Mouse (Mus musculus): ENCODE measurements around the gene Tmc2. TPM values are rescaled to one million over a fixed set of nuclear protein-coding genes. Genes with fewer than 3 reads are reported as not detected.

The Tmc2 gene
- polyA plus RNA-seq, 1 experiment = not detected

DNA sequence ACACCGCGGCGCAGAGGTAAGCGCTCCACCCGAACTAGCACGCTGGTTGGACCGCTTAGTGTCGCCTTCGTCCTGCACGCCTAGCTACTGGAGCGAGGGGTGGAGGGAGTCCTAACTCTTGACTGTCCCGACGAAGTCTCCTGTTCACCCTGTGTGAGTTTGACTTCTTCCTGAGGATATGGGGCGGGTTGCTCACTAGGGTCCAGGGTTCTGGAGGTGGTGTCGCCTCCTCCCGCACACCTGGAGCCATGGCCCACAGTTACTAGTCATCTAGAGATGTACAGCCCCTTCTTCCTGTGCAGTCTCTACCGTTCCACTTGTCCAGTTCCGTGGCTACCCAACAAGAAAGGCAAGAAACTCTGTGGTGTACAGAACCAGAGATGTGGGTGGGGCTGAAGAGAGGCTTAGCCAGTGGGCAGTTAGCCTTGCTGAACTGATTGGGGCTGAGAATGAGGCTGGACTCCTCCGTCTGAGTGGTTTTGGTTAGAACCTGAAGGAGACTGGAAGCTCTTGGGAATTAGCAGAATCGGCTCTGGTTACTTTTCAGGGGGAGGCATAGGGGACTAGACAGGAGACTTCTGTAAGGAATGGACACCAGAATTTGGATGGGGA lies 101.2 kb downstream of the Tmc2 start:
- no peak overlapping the region for H3K27ac ChIP-seq (ENCODE audit: insufficient read depth, low read depth, low read length)
- TF ChIP-seq CTCF (IDR thresholded peaks at IDR 0.05; ENCODE audit: insufficient read depth, low read depth, low read length) = no peak
- TF ChIP-seq POLR2A (IDR thresholded peaks at IDR 0.05; ENCODE audit: insufficient read depth, low read depth, low read length) = no peak
- WGBS = 8% methylated on average over 20 of the region's 20 CpGs
- H3K4me1 ChIP-seq (ENCODE audit: control insufficient read depth, insufficient read depth, low read length) = peaks cover 15% of the 10 kb centered on the region
- peak overlapping the region; percentile 51 for H3K4me3 ChIP-seq (ENCODE audit: insufficient read depth, low read depth, low read length)

DNA sequence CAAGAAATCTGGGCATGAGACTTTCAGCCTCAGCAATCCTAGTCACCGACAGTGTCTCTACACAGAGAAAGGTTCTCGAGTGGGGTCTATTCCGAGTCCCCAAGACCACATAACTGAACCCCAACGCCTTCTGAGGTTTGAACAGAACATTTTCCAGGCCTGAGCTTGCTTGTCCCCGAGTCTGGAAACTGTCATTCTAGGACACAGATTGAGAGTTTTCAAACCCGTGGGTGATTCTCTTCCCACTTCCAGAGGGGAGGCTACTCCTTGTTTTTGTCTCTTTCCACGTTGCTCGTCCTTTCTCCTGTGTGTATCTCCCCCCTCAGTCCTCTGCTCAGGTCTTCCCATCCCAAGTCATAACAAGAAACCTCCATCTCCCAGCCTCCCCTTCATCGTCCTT lies 102.6 kb downstream of the Tmc2 start:
- 85% methylated on average over 9 of the region's 9 CpGs for WGBS
- Histone ChIP-seq H3K4me1 (ENCODE audit: control insufficient read depth, insufficient read depth, low read length) (peaks cover 15% of the 10 kb centered on the region), H3K27ac (ENCODE audit: insufficient read depth, low read depth, low read length) (no peak overlapping the region), H3K4me3 (ENCODE audit: insufficient read depth, low read depth, low read length) (no peak overlapping the region)
- TF ChIP-seq POLR2A (IDR thresholded peaks at IDR 0.05; ENCODE audit: insufficient read depth, low read depth, low read length) (no peak), CTCF (IDR thresholded peaks at IDR 0.05; ENCODE audit: insufficient read depth, low read depth, low read length) (no peak)

DNA sequence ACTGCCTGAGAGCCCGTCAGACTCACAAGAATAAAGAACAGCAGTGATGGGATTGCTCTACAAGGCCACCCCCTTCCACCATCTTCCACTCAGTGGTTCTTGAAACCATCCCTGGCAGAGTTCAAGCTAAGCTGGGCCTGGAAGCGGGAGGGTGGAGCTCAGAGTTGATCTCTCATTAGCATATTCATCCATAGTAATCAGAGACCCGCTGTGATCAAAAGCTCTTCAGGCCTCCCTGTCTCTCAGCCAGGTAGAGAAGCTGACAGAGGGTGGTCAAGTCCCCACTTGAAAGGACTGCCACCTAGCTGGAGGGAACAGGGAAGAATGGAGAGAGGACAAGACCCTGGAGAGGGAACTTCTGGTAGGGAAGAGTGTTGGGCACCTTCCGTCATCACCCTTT lies 108.0 kb downstream of the Tmc2 start:
- Histone ChIP-seq H3K27ac (ENCODE audit: insufficient read depth, low read depth, low read length) (no peak overlapping the region), H3K4me1 (ENCODE audit: control insufficient read depth, insufficient read depth, low read length) (no peaks in the 10 kb centered on the region), H3K4me3 (ENCODE audit: insufficient read depth, low read depth, low read length) (no peak overlapping the region)
- no peak for TF ChIP-seq CTCF (IDR thresholded peaks at IDR 0.05; ENCODE audit: insufficient read depth, low read depth, low read length)
- no peak for TF ChIP-seq POLR2A (IDR thresholded peaks at IDR 0.05; ENCODE audit: insufficient read depth, low read depth, low read length)
- 72% methylated on average over 4 of the region's 4 CpGs for WGBS

Other genes with a start within 250 kb of the Tmc2 start
- not detected in 2 replicates for gene Tgm3, start 182.8 kb upstream of the Tmc2 start, polyA plus RNA-seq (2012; ENCODE audit: insufficient read depth, insufficient read length, low replicate concordance, missing spikeins)
- gene Tgm6, start 82.8 kb upstream of the Tmc2 start, polyA plus RNA-seq (2012; ENCODE audit: insufficient read depth, insufficient read length, low replicate concordance, missing spikeins) = not detected in 2 replicates
- gene Snrpb, start 15.8 kb upstream of the Tmc2 start, polyA plus RNA-seq (2012; ENCODE audit: insufficient read depth, insufficient read length, low replicate concordance, missing spikeins) = not detected in 2 replicates
- gene Nop56, start 79.2 kb downstream of the Tmc2 start, polyA plus RNA-seq (2012; ENCODE audit: insufficient read depth, insufficient read length, low replicate concordance, missing spikeins) = 362 TPM in 1 of 2 replicates, not detected in the other
- gene Idh3b, start 89.4 kb downstream of the Tmc2 start, polyA plus RNA-seq (2012; ENCODE audit: insufficient read depth, insufficient read length, low replicate concordance, missing spikeins) = 496 TPM in 1 of 2 replicates, not detected in the other
- not detected in 2 replicates for gene Ebf4, start 100.0 kb downstream of the Tmc2 start, polyA plus RNA-seq (2012; ENCODE audit: insufficient read depth, insufficient read length, low replicate concordance, missing spikeins)
- gene Cpxm1, start 202.4 kb downstream of the Tmc2 start, polyA plus RNA-seq (2012; ENCODE audit: insufficient read depth, insufficient read length, low replicate concordance, missing spikeins) = not detected in 2 replicates
- gene Gm28372, start 210.0 kb downstream of the Tmc2 start, polyA plus RNA-seq (2012; ENCODE audit: insufficient read depth, insufficient read length, low replicate concordance, missing spikeins) = not detected in 2 replicates
- not detected in 2 replicates for gene 1700020A23Rik, start 210.1 kb downstream of the Tmc2 start, polyA plus RNA-seq (2012; ENCODE audit: insufficient read depth, insufficient read length, low replicate concordance, missing spikeins)
- not detected in 2 replicates for gene Tmem239, start 211.3 kb downstream of the Tmc2 start, polyA plus RNA-seq (2012; ENCODE audit: insufficient read depth, insufficient read length, low replicate concordance, missing spikeins)
- not detected in 2 replicates for gene Vps16, start 229.1 kb downstream of the Tmc2 start, polyA plus RNA-seq (2012; ENCODE audit: insufficient read depth, insufficient read length, low replicate concordance, missing spikeins)
- gene Pced1a, start 229.5 kb downstream of the Tmc2 start, polyA plus RNA-seq (2012; ENCODE audit: insufficient read depth, insufficient read length, low replicate concordance, missing spikeins) = not detected in 2 replicates

All from olfactory bulb, adult 2 months (tissue).